Mouse (Mus musculus): Measurements from ENCODE around the gene Dimt1.

GRCm38 (mm10) chr13:106907273-106907672 is 39.7 kb upstream of the Dimt1 start:
- TF ChIP-seq CTCF (IDR thresholded peaks at IDR 0.05; ENCODE audit: borderline replicate concordance, insufficient read depth, low read length), result no peak
- TF ChIP-seq POLR2A (IDR thresholded peaks at IDR 0.05; ENCODE audit: low read depth, low read length), result no peak

All from embryonic fibroblast, embryonic 13.5 days (primary cell).